Comparison of ENCODE assay signal across 9 mouse cellular contexts in the genomic region with DNA sequence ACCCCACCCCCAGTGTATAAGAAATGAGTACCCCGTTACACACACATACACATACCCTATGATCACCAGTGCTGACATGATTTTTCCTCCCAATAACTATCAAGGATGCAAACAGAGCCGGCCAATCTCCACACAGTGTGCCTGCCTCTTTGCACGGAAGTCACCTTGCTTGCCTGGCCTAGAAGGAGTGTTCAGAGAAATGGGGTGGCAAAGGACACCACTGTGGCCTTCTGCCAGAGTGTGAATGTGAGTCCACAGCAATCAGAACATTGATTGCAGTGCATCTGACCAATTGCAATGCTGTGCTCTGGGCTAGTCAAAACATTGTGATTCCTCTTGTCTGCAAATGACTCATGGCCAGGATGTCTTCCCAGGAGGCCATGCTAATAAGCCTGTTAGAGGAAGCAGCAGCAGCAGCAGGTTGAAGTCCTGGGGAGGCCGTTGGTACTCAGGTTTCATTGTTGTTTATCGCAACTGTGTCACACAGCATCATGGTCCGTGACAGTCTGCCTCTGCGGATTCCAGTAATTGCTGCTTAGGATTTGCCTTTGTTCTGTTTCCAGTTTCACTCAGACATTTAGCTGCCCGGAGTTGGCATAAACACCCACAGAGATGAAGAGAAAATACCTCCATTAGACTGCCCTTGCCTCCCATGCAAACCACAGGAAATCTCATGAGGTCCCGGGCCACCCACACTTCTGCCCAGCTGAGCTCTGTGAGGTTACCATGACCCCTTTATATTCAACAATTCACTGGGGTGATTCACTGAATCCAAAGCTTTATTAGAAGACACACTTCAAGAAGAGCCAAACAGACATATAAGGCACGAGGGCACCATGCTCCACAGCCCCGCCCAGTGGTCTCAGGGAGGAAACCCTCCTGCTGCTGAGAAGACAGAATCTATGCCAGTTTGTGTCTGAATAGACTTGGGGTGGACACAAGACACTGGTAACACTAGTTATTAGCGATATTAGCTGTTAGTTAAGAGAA. TPM values are rescaled to one million over a fixed set of nuclear protein-coding genes. Genes with fewer than 3 reads are reported as not detected.
A peak's percentile ranks its signal among the peaks of the same experiment; 100 is the strongest.
DNase-seq lines count a peak whose midpoint lies in the region; ATAC-seq and TF ChIP-seq lines count a peak whose summit lies in the region.
"Had no signal": no experiment of that assay in that cellular context is flagged by ENCODE, and none has a peak within 500 bp of the region (broad histone marks: within the 10 kb centered on the region; RNA-seq: fewer than 3 reads in every experiment).

No protein-coding gene starts in this region.

- no peak overlapping the region for H3K4me3 ChIP-seq in spleen, adult 2 months (ENCODE audit: extremely low read depth, insufficient read depth, insufficient read length)
- no peak overlapping the region for H3K4me3 ChIP-seq in embryonic facial prominence, embryonic 11.5 days (ENCODE audit: low read depth, low read length)
- H3K4me3 ChIP-seq: embryonic facial prominence, embryonic 13.5 days had no signal

- WGBS in spleen, adult 2 months: 51% methylated on average over 12 of the region's 12 CpGs
- WGBS in embryonic facial prominence, embryonic 11.5 days: 36% methylated on average over 12 of the region's 12 CpGs

- no peak overlapping the region for H3K4me2 ChIP-seq in embryonic facial prominence, embryonic 11.5 days (ENCODE audit: low read depth, low read length)
- H3K4me2 ChIP-seq: embryonic facial prominence, embryonic 13.5 days had no signal

- H3K9me3 ChIP-seq in embryonic facial prominence, embryonic 11.5 days (replicated peaks; ENCODE audit: control insufficient read depth, low read length): no peaks in the 10 kb centered on the region
- H3K9me3 ChIP-seq: embryonic facial prominence, embryonic 13.5 days had no signal

- TF ChIP-seq CTCF in spleen, adult 2 months (IDR thresholded peaks at IDR 0.05; ENCODE audit: extremely low read depth, insufficient read depth, insufficient read length, insufficient replicate concordance): peak; percentile 30; the same call in 1 of the 2 replicates

- H3K27ac ChIP-seq in spleen, adult 2 months (ENCODE audit: insufficient read depth, low read length): no peak overlapping the region
- no peak overlapping the region for H3K27ac ChIP-seq in embryonic facial prominence, embryonic 11.5 days (replicated peaks; ENCODE audit: low read depth, low read length)
- H3K27ac ChIP-seq: embryonic facial prominence, embryonic 13.5 days had no signal

- 0 out of 2 replicates have a peak, but pooled peaks cover 2% of the 10 kb centered on the region for H3K36me3 ChIP-seq in spleen, adult 2 months (ENCODE audit: control insufficient read depth, insufficient read depth, low read length)
- H3K36me3 ChIP-seq in embryonic facial prominence, embryonic 11.5 days (replicated peaks; ENCODE audit: control insufficient read depth, insufficient read depth, low read depth, low read length): no peaks in the 10 kb centered on the region
- H3K36me3 ChIP-seq in splenic B cell, adult 2 months (ENCODE audit: control insufficient read depth, insufficient read depth, low read length, poor library complexity, severe bottlenecking): no peaks in the 10 kb centered on the region; the same call in 1 of the 2 replicates
- H3K36me3 ChIP-seq: embryonic facial prominence, embryonic 13.5 days had no signal

- no peaks in the 10 kb centered on the region for H3K27me3 ChIP-seq in spleen, adult 2 months (ENCODE audit: control insufficient read depth, insufficient read depth, low read length)
- no peaks in the 10 kb centered on the region for H3K27me3 ChIP-seq in embryonic facial prominence, embryonic 11.5 days (ENCODE audit: control insufficient read depth, insufficient read depth, low read length)
- H3K27me3 ChIP-seq in splenic B cell, adult 2 months (ENCODE audit: control insufficient read depth, insufficient read depth, low read length, poor library complexity, severe bottlenecking): no peaks in the 10 kb centered on the region
- H3K27me3 ChIP-seq: embryonic facial prominence, embryonic 13.5 days had no signal

- no peak for TF ChIP-seq POLR2A in spleen, adult 2 months (IDR thresholded peaks at IDR 0.05; ENCODE audit: low read depth, low read length)

- H3K4me1 ChIP-seq in spleen, adult 2 months (ENCODE audit: control insufficient read depth, insufficient read depth, insufficient read length): peaks cover 11% of the 10 kb centered on the region; the same call in 1 of the 2 replicates
- no peaks in the 10 kb centered on the region for H3K4me1 ChIP-seq in embryonic facial prominence, embryonic 11.5 days (ENCODE audit: control insufficient read depth, insufficient read depth, low read length)

- H3K9ac ChIP-seq in embryonic facial prominence, embryonic 11.5 days (replicated peaks; ENCODE audit: low read length): no peak overlapping the region
- H3K9ac ChIP-seq: embryonic facial prominence, embryonic 13.5 days had no signal

- intact Hi-C loops in gastrocnemius, postnatal 36 days (cut with DNase I): no loop called here

- ATAC-seq in embryonic facial prominence, embryonic 11.5 days (replicated peaks; ENCODE audit: insufficient number of reproducible peaks, low FRiP score, low TSS enrichment, low read depth): peak; percentile 21; the same call in 1 of the 2 replicates

- peak in 1 of 2 experiments; percentile 50 for DNase-seq in spleen, adult 2 months (ENCODE audit: low read depth in 1 of 2, low spot score in 2 of 2)
- no peak for DNase-seq in spleen, adult 12 weeks (ENCODE audit: low spot score)
- DNase-seq in embryonic facial prominence, embryonic 11.5 days (ENCODE audit: low spot score): peak; percentile 43
- DNase-seq in lung, postnatal 10 days: peak; percentile 48
- peak; percentile 66 for DNase-seq in splenic B cell, adult 2 months (ENCODE audit: low read depth, low spot score)
- no peak for DNase-seq in right cerebral cortex, adult 2 months (ENCODE audit: low spot score in 2 of 2)
- no peak for DNase-seq in kidney, postnatal 10 days
- no peak for DNase-seq in gastrocnemius, postnatal 36 days

RNA-seq across cellular contexts. Expression of a gene that starts 18.8 kb away (rescaled TPM):
- 33.9 and 41.0 TPM in 2 replicates for polyA plus RNA-seq in spleen, adult 2 months (2012; rRNA removed)
- polyA plus RNA-seq in embryonic facial prominence, embryonic 11.5 days (2014; fragmentation: Nextera tagmentation; extraction: Ambion mirVana): 13.5 and 13.6 TPM in 2 replicates
- 10 to 100 TPM in 1 of 2 experiments, 1 to 10 TPM in 1; 8.3 to 11.0 TPM for total RNA-seq in gastrocnemius, postnatal 36 days (2021)

Comparison
In these comparisons a context has a peak if more than half of its experiments do, and no peak if none do; other contexts are left out.
1. DNase-seq: peak in embryonic facial prominence, embryonic 11.5 days (single experiment), lung, postnatal 10 days (single experiment) and splenic B cell, adult 2 months (single experiment); none in spleen, adult 12 weeks (single experiment), right cerebral cortex, adult 2 months (0 of 2), kidney, postnatal 10 days (single experiment) and gastrocnemius, postnatal 36 days (0 of 2).